Mouse (Mus musculus): ENCODE data around the gene Cacna2d3.

DNA sequence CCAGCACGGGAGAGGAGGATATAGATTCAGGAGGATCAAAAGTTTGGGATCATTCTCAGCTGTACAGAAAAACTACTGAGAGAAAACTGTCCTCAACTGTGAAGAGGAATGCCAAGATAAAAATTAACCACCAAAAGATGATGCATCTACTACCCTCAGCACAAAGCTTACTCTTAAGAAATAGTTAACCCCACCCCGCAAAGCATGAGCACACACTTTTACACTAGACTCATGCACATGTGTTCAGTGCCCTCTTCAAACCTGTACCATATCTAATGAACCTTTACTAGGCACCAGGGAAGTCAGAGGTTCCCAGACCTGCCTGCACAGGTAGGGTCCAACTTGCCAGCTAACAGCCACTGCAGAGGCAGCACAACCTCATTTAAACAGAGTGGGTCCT, 771.2 kb downstream of the Cacna2d3 start:
- TF ChIP-seq EP300 (IDR thresholded peaks at IDR 0.05; ENCODE audit: low read depth) (no peak), CTCF (IDR thresholded peaks at IDR 0.05; ENCODE audit: low read depth) (no peak)

All from liver, postnatal 0 days (tissue).